Mouse (Mus musculus) MEL (cell line): ENCODE measurements around the gene Slc29a4.

Experiments
- CHD2 ChIP-seq: IDR thresholded peaks from 2 replicates; pipeline ENCODE4 v1.6.1; 2011; ENCODE audit warnings: low read length, improper control_type of control experiment
- CTCF ChIP-seq, 3 experiments: IDR thresholded peaks in 2 of 3; conservative IDR thresholded peaks in 1 of 3; 2 replicates each; pipeline ENCODE4 v1.5.1; 2011 to 2012; ENCODE audit warnings: low read length in 3 of 3, low read depth in 2 of 3, mild to moderate bottlenecking in 2 of 3, improper control_type of control experiment in 1 of 3, inconsistent platforms in 1 of 3, mixed read lengths in 1 of 3, moderate library complexity in 1 of 3; ENCODE audit not compliant: control insufficient read depth in 1 of 3, insufficient read depth in 1 of 3, poor library complexity in 1 of 3, severe bottlenecking in 1 of 3
- ETS1 ChIP-seq: IDR thresholded peaks from 2 replicates; pipeline ENCODE4 v1.6.1; 2012; ENCODE audit warnings: low read depth, mild to moderate bottlenecking, inconsistent platforms, low read length, improper control_type of control experiment, moderate library complexity
- JUND ChIP-seq: IDR thresholded peaks from 2 replicates; pipeline ENCODE4 v1.6.1; 2011; ENCODE audit warnings: low read depth, mild to moderate bottlenecking, improper control_type of control experiment, low read length
- KAT2A ChIP-seq: conservative IDR thresholded peaks from 2 replicates; pipeline ENCODE4 v1.6.1; 2012; ENCODE audit warnings: low read depth, low read length, improper control_type of control experiment, inconsistent platforms
- MAX ChIP-seq: IDR thresholded peaks from 2 replicates; pipeline ENCODE4 v1.6.1; 2011; ENCODE audit warnings: low read length, improper control_type of control experiment
- MXI1 ChIP-seq: IDR thresholded peaks from 2 replicates; pipeline ENCODE4 v1.6.1; 2011; ENCODE audit warnings: mild to moderate bottlenecking, low read depth, low read length, improper control_type of control experiment
- MYC ChIP-seq: IDR thresholded peaks from 2 replicates; pipeline ENCODE4 v1.6.1; 2011; ENCODE audit warnings: low read depth, mild to moderate bottlenecking, low read length, improper control_type of control experiment, moderate library complexity
- POLR2A ChIP-seq, 2 experiments: IDR thresholded peaks; 2 replicates each; pipeline ENCODE4 v1.6.1; 2011 to 2012; ENCODE audit warnings: low read length in 2 of 2, mild to moderate bottlenecking in 2 of 2, control low read depth in 1 of 2, improper control_type of control experiment in 1 of 2, low read depth in 1 of 2, moderate library complexity in 1 of 2; ENCODE audit not compliant: control insufficient read depth in 1 of 2, insufficient read depth in 1 of 2, poor library complexity in 1 of 2
- POLR2AphosphoS2 ChIP-seq: IDR thresholded peaks from 2 replicates; pipeline ENCODE4 v1.6.1; 2011; ENCODE audit warnings: low read length, improper control_type of control experiment
- TCF12 ChIP-seq: IDR thresholded peaks from 2 replicates; pipeline ENCODE4 v1.6.1; 2014; ENCODE audit warnings: low read depth, mild to moderate bottlenecking, inconsistent platforms, low read length, improper control_type of control experiment, moderate library complexity
- USF1 ChIP-seq: IDR thresholded peaks from 2 replicates; pipeline ENCODE4 v1.6.1; 2014; ENCODE audit warnings: low read depth, mild to moderate bottlenecking, inconsistent platforms, low read length, improper control_type of control experiment, moderate library complexity
- ZKSCAN1 ChIP-seq: IDR thresholded peaks from 2 replicates; pipeline ENCODE4 v1.6.1; 2012; ENCODE audit warnings: low read depth, mild to moderate bottlenecking, inconsistent platforms, low read length, improper control_type of control experiment, moderate library complexity
- ZMIZ1 ChIP-seq: IDR thresholded peaks from 2 replicates; pipeline ENCODE4 v1.6.1; 2012; ENCODE audit warnings: low read depth, mild to moderate bottlenecking, inconsistent platforms, low read length, improper control_type of control experiment, moderate library complexity

- TF ChIP-seq MAX (no peak), MYC (no peak), POLR2A (IDR thresholded peaks at IDR 0.05; ENCODE audit: control insufficient read depth in 1 of 2, insufficient read depth in 1 of 2, low read depth in 1 of 2, low read length in 2 of 2, poor library complexity in 1 of 2) (no peak), CTCF (IDR thresholded peaks at IDR 0.05 in 2 of 3, conservative IDR thresholded peaks at IDR 0.05 in 1 of 3; ENCODE audit: control insufficient read depth in 1 of 3, insufficient read depth in 1 of 3, low read depth in 2 of 3, low read length in 3 of 3, poor library complexity in 1 of 3, severe bottlenecking in 1 of 3) (no peak), ZKSCAN1 (no peak), TCF12 (no peak), USF1 (no peak), ZMIZ1 (no peak), KAT2A (no peak), POLR2AphosphoS2 (no peak), CHD2 (no peak), JUND (no peak), MXI1 (no peak), ETS1 (no peak)
Observed at GRCm38 (mm10) chr5:142769641-142770040, 77.3 kb downstream of the Slc29a4 start.
